Mouse (Mus musculus) liver, embryonic 15.5 days (tissue): ENCODE results near the gene Polr2h. TPM values are rescaled to one million over a fixed set of nuclear protein-coding genes. Genes with fewer than 3 reads are reported as not detected.

ENCODE experiments used
- ATAC-seq: fragments of 200-750 bp; cut with Nextera tagmentation; 2 replicates; pipeline ENCODE4 v1.8.0; 2017; ENCODE audit warnings: moderate number of reproducible peaks, mild to moderate bottlenecking, moderate library complexity; ENCODE audit not compliant: insufficient read depth
- H3K27ac ChIP-seq: fragments of 300-500 bp; sonication (generic); replicated peaks from 2 replicates; pipeline ENCODE4 v1.5.1; 2015; ENCODE audit warnings: mild to moderate bottlenecking, inconsistent platforms
- H3K27me3 ChIP-seq: fragments of 300-500 bp; sonication (generic); 2 replicates; pipeline ENCODE4 v1.6.1; 2015; ENCODE audit warnings: mild to moderate bottlenecking, inconsistent platforms
- H3K36me3 ChIP-seq: fragments of 300-500 bp; sonication (generic); replicated peaks from 2 replicates; pipeline ENCODE4 v1.6.1; 2015; ENCODE audit warnings: moderate library complexity, mild to moderate bottlenecking, inconsistent platforms
- H3K4me1 ChIP-seq: fragments of 300-500 bp; sonication (generic); replicated peaks from 2 replicates; pipeline ENCODE4 v1.6.1; 2015; ENCODE audit warnings: inconsistent platforms
- H3K4me2 ChIP-seq: fragments of 300-500 bp; sonication (generic); 2 replicates; pipeline ENCODE4 v1.6.1; 2015; ENCODE audit warnings: moderate library complexity, mild to moderate bottlenecking, inconsistent platforms
- H3K4me3 ChIP-seq: fragments of 300-500 bp; sonication (generic); replicated peaks from 2 replicates; pipeline ENCODE4 v1.5.1; 2015; ENCODE audit warnings: mild to moderate bottlenecking, inconsistent platforms
- H3K9ac ChIP-seq: fragments of 300-500 bp; sonication (generic); 2 replicates; pipeline ENCODE4 v1.6.1; 2015; ENCODE audit warnings: moderate library complexity, mild to moderate bottlenecking, inconsistent platforms
- H3K9me3 ChIP-seq: fragments of 300-500 bp; sonication (generic); replicated peaks from 2 replicates; pipeline ENCODE4 v1.6.1; 2016; ENCODE audit warnings: inconsistent platforms
- WGBS: fragments of 180-500 bp; shearing (Covaris S2); methylation state at CpG from one replicate; pipeline ENCODE4 v1.1.7; 2015; ENCODE audit warnings: mixed read lengths; ENCODE audit not compliant: insufficient replicate concordance; 5-methylcytosine and 5-hydroxymethylcytosine counted together
- polyA plus RNA-seq: library from polyadenylated mRNA; unstranded; fragments of >200 nt; fragmentation: Nextera tagmentation; extraction: Ambion mirVana; gene quantifications from 2 replicates; pipeline ENCODE4 v1.2.1, GENCODE M21; 2015

Polr2h gene
- polyA plus RNA-seq, 1 experiment from 2014 or later = 39.3 TPM

GRCm38 (mm10) chr16:20735651-20736050 is 18.2 kb downstream of the Polr2h start:
- 43% methylated on average over 5 of the region's 5 CpGs for WGBS
- peaks cover 68% of the 10 kb centered on the region for H3K27me3 ChIP-seq
- no peaks in the 10 kb centered on the region for H3K9me3 ChIP-seq
- H3K4me1 ChIP-seq = peaks cover 16% of the 10 kb centered on the region
- H3K4me2 ChIP-seq = no peak overlapping the region
- no peak overlapping the region for H3K4me3 ChIP-seq
- H3K27ac ChIP-seq = no peak overlapping the region
- H3K9ac ChIP-seq = no peak overlapping the region
- no peak for ATAC-seq
- no peaks in the 10 kb centered on the region for H3K36me3 ChIP-seq

- Histone ChIP-seq H3K9ac (no peak overlapping the region), H3K4me3 (no peak overlapping the region), H3K27ac (no peak overlapping the region), H3K4me2 (no peak overlapping the region), H3K9me3 (no peaks in the 10 kb centered on the region), H3K27me3 (peaks cover 62% of the 10 kb centered on the region), H3K36me3 (no peaks in the 10 kb centered on the region), H3K4me1 (peaks cover 16% of the 10 kb centered on the region)
- ATAC-seq = no peak
- 61% methylated on average over 7 of the region's 7 CpGs for WGBS
Measured at GRCm38 (mm10) chr16:20736168-20736567, 18.7 kb downstream of the Polr2h start.

DNA sequence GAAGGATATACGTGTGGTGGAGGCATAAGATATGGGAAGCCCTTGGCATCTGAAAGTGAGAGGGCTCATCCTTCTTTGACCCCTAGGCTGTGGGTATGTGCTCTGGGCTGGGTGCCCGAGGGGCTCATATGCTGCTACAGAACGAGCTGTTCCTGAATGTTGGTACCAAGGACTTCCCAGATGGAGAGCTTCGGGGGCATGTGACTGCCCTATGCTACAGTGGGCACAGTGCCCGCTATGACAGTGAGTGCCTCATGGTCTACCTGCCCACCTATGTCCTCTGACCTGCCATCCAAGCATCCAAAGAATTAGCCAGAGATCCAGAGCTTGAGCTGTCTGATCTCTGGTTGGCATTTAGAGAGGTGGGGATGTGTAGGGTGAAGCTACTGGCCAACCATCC is 19.4 kb downstream of the Polr2h start:
- WGBS = 53% methylated on average over 5 of the region's 5 CpGs
- Histone ChIP-seq H3K9ac (no peak overlapping the region), H3K9me3 (no peaks in the 10 kb centered on the region), H3K27me3 (peaks cover 56% of the 10 kb centered on the region), H3K4me2 (no peak overlapping the region), H3K36me3 (no peaks in the 10 kb centered on the region), H3K27ac (no peak overlapping the region), H3K4me3 (no peak overlapping the region), H3K4me1 (peaks cover 16% of the 10 kb centered on the region)
- no peak for ATAC-seq

- no peaks in the 10 kb centered on the region for H3K36me3 ChIP-seq
- H3K9ac ChIP-seq = no peak overlapping the region
- H3K4me1 ChIP-seq = no peaks in the 10 kb centered on the region
- 67% methylated on average over 9 of the region's 9 CpGs for WGBS
- H3K9me3 ChIP-seq = no peaks in the 10 kb centered on the region
- no peak overlapping the region for H3K27ac ChIP-seq
- ATAC-seq = no peak
- H3K27me3 ChIP-seq = peaks cover 26% of the 10 kb centered on the region
- no peak overlapping the region for H3K4me2 ChIP-seq
- H3K4me3 ChIP-seq = no peak overlapping the region
Measured at GRCm38 (mm10) chr16:20739845-20740244, 22.4 kb downstream of the Polr2h start.

GRCm38 (mm10) chr16:20746641-20747040 is 29.2 kb downstream of the Polr2h start:
- Histone ChIP-seq H3K36me3 (no peaks in the 10 kb centered on the region), H3K27me3 (no peaks in the 10 kb centered on the region; the same call in 1 of the 2 replicates), H3K4me3 (no peak overlapping the region), H3K4me2 (no peak overlapping the region), H3K27ac (no peak overlapping the region), H3K4me1 (no peaks in the 10 kb centered on the region), H3K9me3 (no peaks in the 10 kb centered on the region), H3K9ac (no peak overlapping the region)
- no peak for ATAC-seq
- WGBS = 52% methylated on average over 6 of the region's 6 CpGs

GRCm38 (mm10) chr16:20750518-20750917 is 33.1 kb downstream of the Polr2h start:
- Histone ChIP-seq H3K27me3 (no peaks in the 10 kb centered on the region), H3K9ac (no peak overlapping the region)
- 45% methylated on average over 8 of the region's 8 CpGs for WGBS

GRCm38 (mm10) chr16:20756052-20756451 is 38.6 kb downstream of the Polr2h start:
- no peaks in the 10 kb centered on the region for H3K27me3 ChIP-seq
- H3K9ac ChIP-seq = no peak overlapping the region
- H3K4me3 ChIP-seq = no peak overlapping the region
- H3K9me3 ChIP-seq = no peaks in the 10 kb centered on the region
- no peaks in the 10 kb centered on the region for H3K4me1 ChIP-seq
- H3K4me2 ChIP-seq = no peak overlapping the region
- no peak overlapping the region for H3K27ac ChIP-seq
- no peak for ATAC-seq
- no peaks in the 10 kb centered on the region for H3K36me3 ChIP-seq
- WGBS = 68% methylated on average over 5 of the region's 5 CpGs

More at GRCm38 (mm10) chr16:20750518-20750917, 33.1 kb downstream of the Polr2h start:
- no peaks in the 10 kb centered on the region for H3K36me3 ChIP-seq
- ATAC-seq = no peak
- no peak overlapping the region for H3K4me2 ChIP-seq
- no peaks in the 10 kb centered on the region for H3K9me3 ChIP-seq
- no peaks in the 10 kb centered on the region for H3K4me1 ChIP-seq
- no peak overlapping the region for H3K27ac ChIP-seq
- H3K4me3 ChIP-seq = no peak overlapping the region

DNA sequence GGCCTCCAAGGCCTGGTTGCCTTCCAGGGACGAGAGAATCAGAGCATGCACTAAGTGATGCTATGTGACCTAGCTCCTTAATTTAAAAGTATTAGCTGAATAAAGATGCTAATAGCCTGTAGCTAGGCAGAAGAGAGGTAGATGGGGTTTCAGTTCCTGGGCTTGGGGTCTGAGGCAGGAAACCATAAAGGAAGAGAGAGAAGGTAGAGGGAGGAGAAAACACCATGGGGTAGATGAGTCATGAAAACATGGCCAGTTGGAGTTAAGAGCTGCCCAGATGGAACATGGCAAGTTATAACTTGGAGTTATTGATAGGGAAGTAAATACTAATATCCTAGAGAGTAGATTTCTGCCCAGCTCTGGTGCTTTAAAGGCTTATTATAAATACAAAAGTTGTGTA is 39.9 kb downstream of the Polr2h start:
- Histone ChIP-seq H3K4me1 (no peaks in the 10 kb centered on the region), H3K27me3 (no peaks in the 10 kb centered on the region), H3K9me3 (no peaks in the 10 kb centered on the region), H3K27ac (no peak overlapping the region), H3K4me3 (no peak overlapping the region), H3K9ac (no peak overlapping the region), H3K36me3 (no peaks in the 10 kb centered on the region), H3K4me2 (no peak overlapping the region)
- 48% methylated on average over 1 of the region's 1 CpGs for WGBS
- no peak for ATAC-seq

GRCm38 (mm10) chr16:20761681-20762080 is 44.2 kb downstream of the Polr2h start:
- H3K9me3 ChIP-seq = no peaks in the 10 kb centered on the region
- no peaks in the 10 kb centered on the region for H3K4me1 ChIP-seq
- H3K27ac ChIP-seq = no peak overlapping the region
- no peak overlapping the region for H3K9ac ChIP-seq
- H3K4me3 ChIP-seq = no peak overlapping the region
- no peak for ATAC-seq
- 8% methylated on average over 3 of the region's 3 CpGs for WGBS
- peaks cover 6% of the 10 kb centered on the region; the same call in 1 of the 2 replicates for H3K27me3 ChIP-seq
- no peaks in the 10 kb centered on the region for H3K36me3 ChIP-seq
- no peak overlapping the region for H3K4me2 ChIP-seq

DNA sequence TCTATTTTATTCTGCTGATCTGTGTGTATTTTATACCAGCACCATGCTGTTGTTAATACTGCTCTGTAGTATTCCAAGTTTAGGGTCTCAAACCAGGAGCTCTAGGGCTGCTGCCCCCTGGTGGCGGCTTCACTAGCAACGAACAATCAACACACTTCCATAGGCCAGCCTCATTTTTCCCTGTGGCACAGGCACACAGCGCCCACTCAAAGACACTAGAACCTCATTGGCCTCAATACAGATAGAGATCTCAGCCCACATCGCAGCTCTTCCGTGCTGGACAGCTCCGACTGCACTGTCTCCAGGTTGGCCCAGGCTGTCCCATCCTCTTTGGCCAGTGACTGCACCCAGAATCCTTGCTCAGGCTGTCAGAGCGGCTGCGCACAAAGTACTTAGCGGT is 47.8 kb downstream of the Polr2h start:
- H3K4me2 ChIP-seq = no peak overlapping the region
- H3K4me1 ChIP-seq = no peaks in the 10 kb centered on the region
- ATAC-seq = no peak
- H3K27ac ChIP-seq = no peak overlapping the region
- H3K36me3 ChIP-seq = no peaks in the 10 kb centered on the region
- 39% methylated on average over 9 of the region's 9 CpGs for WGBS
- peaks cover 6% of the 10 kb centered on the region; the same call in 1 of the 2 replicates for H3K27me3 ChIP-seq
- no peak overlapping the region for H3K9ac ChIP-seq
- H3K9me3 ChIP-seq = no peaks in the 10 kb centered on the region
- no peak overlapping the region for H3K4me3 ChIP-seq
